Mouse (Mus musculus) fat pad, adult 2 months (tissue): ENCODE results near the gene Acot7.

Experiments used
- DNase-seq: peaks from one replicate; pipeline ENCODE4 v3.0.0-alpha.2; 2011; ENCODE audit warnings: low read depth, low spot score; ENCODE audit errors: extremely low read depth

Gene Acot7

GRCm38 (mm10) chr4:152178916-152179705, 1.2 kb downstream of the Acot7 start:
- no peak for DNase-seq

DNA sequence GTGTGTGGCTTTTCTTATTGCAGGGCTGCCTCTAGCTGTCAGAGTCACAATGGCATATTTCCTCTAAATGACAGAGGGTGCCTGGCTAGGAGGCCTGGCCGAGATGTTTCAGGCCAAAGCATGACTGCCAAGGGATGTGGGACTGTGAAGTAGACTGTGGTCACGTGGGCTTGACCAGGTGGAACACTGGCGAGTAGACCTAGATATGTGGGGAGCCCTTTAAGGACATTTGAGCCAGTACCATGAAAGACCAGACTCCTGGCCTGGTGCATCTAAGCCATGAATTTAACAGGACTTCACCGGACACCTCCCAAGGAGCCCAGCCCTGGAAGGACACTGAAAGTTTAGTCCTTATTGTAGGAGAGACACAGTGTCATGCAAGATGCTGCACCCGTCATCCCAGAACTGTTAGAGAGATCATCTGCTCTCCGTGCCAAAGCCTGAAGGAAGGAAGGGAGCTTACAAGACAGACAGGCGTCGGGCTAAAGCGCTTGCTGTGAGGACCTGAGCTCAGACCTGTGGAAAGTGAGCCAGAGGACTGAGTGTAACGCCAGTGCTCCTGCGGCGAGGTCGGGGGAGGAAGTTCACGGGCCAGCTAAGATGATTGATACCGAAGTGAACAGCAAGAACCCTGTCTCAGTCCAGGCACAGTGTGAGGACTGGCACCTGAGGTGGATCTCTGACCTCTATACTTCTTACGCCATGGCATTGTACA, 2.2 kb downstream of the Acot7 start:
- DNase-seq = peak; percentile 77

GRCm38 (mm10) chr4:152182205-152182604, 4.3 kb downstream of the Acot7 start:
- no peak for DNase-seq

GRCm38 (mm10) chr4:152184353-152185035, 6.6 kb downstream of the Acot7 start:
- DNase-seq = no peak

DNA sequence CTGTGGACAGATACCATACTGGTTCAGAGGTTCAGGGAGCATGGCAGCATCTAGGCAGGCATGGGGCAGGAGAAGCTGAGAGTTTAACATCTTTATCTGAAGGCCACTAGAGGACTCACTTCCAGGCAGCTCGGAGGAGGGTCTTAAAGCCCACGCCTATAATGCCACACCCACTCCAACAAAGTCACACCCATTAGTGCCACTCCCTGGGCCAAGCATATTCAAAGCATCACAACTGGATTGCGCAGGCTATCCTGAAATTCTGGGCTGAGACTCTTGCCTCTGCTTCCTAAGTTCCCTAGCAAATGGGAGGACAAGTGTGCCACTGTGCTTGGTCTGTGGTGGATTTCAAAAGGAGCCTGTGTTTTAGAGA, 7.2 kb downstream of the Acot7 start:
- no peak for DNase-seq

DNA sequence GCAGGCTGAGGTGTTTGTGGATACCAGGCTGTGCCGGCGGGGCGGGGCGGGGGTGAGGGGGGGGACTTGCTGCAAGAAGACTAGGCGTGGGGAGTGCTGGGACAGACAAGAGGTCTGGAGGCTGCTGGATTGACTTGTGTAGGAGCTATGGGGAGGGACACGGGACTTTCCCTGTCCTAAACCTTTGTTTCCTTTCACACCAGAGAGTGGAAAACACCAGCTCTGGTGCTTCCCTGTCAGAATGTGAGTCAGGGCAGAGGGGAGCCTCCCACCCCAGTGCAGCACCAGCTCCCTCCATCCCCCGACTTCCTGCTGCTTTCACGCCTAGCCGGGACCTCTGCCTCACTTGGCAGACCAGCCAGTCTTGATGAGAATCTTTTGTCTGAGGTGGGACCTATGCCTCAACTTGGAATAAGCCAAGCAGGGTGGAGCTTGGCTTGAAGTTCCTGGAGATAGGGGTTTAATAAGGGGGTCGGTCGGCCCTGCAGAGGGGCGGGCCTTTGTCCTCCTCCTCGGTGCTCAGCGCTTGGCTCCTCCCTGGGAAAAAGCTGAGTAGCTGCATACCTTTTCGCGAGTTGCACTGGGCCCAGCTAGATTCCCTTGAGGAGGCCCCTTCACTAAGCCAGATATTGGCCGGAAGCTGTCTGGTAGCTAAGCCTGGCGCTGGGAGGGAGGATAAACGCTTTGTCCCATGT, 7.7 kb downstream of the Acot7 start:
- no peak for DNase-seq

GRCm38 (mm10) chr4:152186205-152187082, 8.5 kb downstream of the Acot7 start:
- DNase-seq = no peak

DNA sequence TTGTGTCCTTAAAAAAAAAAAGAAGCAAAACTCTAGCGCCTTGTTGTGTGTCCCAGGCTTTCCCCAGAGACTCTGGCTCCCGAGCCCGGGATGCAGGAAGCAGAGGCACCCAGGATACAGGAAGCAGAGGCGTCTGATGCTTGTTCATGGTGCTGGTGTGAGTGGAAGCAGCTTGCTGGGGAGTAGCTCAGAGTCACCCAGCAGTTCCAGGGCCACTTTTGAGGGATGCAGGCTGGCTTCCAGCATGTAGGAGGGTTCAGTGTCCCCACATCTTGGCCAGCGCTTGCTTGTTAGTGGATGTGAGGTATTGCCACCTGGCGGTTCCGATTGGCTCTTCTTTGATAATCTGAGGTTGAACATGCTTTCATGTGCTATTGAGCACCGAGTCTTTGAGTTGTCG, 9.2 kb downstream of the Acot7 start:
- no peak for DNase-seq

GRCm38 (mm10) chr4:152188651-152189050, 10.7 kb downstream of the Acot7 start:
- no peak for DNase-seq

- DNase-seq = no peak
These were observed 11.1 kb downstream of the Acot7 start for GRCm38 (mm10) chr4:152189071-152189470.

DNA sequence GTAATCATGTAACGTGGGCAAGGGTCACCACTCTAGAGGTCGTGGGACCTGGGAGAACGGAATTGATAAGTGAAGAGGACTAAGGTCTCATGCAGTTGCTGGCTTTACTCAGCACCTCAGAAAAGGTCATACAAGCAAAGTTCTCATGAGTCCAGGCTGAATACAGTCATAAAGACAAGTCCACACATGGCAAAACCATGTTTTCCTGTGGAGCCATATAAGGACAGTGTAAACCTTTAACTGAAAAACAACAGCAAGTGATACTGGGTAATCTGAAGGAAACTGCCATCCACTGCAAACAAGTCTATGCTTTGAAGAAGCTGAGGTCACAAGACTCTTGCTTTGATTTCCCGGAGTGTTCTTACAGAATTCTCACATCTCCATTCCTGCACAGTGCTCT, 11.8 kb downstream of the Acot7 start:
- DNase-seq = no peak

DNA sequence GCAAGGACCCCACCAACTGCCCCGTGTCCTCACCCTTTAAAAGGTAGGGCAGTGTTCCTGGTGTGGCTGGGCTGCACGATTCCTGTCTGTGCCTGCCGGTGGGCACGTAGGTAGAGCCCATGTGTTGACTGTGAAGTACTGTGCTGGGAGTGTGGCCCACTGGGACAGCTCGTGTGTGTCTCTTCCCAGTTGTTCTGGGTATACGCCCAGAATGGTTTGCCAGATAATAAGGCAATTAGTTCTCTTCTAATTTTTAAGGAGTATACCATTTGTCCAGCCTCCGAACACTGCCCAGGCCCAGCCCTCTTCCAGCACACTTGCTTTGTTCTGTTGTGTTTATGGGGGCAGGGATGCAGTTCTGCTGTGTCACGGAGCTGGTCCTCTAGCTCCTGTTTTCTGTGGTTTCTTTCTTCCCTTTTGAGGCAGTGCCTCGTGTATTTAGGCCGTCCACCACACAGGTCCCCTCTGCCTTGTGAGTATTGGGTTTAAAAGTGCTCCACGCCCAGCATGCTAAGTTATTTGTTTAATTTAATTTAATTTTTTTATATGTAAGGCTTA, 12.2 kb downstream of the Acot7 start:
- DNase-seq = no peak

DNA sequence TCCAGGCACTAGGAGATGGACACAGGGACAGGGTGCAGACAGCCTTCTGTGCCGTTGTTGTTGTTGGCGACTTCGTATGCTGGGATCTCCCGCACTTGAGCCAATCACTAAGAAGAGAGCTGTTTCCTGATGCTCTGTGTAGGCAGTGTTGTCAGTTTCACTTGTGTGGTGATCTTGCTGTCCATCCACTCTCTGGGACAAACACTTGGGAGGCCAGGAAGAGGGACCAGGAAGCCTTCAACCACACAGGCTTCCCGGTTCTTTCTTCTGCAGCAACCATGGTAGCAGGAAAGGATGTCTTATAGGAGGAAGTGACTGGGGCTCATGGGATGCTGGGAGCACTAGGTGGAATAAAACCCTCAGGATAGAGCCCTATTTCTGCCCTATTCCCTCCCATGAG, 12.8 kb downstream of the Acot7 start:
- DNase-seq = no peak

DNA sequence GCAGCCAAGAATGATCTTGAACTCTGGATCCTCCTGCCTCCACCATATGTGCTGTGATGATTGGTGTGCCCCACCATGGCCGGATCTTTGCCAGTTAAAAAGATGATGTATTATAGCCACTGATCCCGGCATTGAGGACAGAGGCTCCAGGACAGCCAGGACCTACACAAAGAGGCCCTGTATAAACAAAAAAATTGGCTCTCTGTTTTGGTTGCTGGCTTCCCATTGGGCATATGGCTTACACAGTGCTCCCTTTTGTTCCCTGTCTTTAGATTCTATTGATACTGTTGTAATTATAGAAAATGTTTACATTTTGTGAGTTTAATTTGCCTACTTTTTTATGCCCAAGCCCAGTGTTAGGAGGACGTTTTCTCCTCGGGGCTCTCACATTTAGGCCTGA, 14.6 kb downstream of the Acot7 start:
- DNase-seq = no peak

GRCm38 (mm10) chr4:152194476-152195175, 16.7 kb downstream of the Acot7 start:
- DNase-seq = no peak

DNA sequence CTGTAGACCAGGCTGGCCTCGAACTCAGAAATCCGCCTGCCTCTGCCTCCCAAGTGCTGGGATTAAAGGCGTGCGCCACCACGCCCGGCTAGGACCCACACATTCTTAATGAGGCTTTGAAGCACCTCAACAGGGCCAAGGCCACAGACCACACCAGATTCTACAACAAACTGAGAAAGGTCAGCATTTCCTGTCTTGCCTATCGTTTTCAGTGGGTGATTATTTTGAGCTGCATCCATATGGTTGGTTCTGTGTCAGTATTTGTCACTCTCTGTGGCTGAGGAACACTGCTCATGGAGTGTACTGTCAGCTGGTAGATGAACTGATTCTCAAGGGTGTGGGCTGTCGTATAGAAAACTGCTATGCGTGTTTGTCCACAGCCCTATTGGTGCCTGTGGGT, 18.3 kb downstream of the Acot7 start:
- no peak for DNase-seq

- no peak for DNase-seq
These were observed 19.6 kb downstream of the Acot7 start for GRCm38 (mm10) chr4:152197545-152197944.

DNA sequence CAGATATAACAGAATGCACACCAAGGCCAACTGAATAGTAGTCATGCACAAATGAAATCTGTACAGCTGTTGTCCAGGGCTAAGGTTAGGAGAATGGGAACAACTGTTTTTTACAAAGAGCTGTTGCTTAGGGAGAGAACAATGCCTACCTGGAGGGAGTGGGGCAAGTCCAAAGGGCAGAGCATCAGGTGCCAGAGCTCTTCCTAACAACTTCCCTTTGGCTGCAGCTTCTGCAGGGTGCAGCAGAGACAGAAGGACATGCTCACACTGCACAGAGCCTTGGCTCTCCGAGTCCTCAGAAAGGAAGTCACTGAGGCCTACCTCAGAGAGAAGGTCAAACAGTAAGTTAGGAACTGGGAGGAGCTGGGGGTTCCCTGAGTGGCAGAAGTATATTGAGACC, 21.7 kb downstream of the Acot7 start:
- DNase-seq = no peak

DNA sequence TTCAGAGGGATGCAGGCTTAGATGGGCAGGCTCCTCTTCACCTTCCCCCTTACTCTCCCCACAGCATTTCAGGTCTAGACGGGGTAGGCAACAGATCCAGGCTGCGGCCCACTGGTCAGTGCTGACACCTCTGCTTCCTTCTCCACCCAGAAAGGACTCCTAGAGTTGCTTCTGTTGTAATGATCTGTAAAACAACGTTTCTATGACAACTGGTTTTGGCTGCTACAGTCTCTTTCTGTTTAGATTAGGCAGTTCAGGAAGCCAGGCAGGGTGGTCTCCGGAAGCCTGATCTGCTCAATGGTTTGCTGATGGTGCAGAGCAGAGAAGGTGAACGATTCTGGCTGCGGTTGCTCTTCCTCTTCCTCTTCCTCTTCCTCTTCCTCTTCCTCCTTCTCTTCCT, 23.6 kb downstream of the Acot7 start:
- no peak for DNase-seq

GRCm38 (mm10) chr4:152202418-152202817, 24.5 kb downstream of the Acot7 start:
- no peak for DNase-seq
